Mouse (Mus musculus): ENCODE measurements around the gene Srr.

DNA sequence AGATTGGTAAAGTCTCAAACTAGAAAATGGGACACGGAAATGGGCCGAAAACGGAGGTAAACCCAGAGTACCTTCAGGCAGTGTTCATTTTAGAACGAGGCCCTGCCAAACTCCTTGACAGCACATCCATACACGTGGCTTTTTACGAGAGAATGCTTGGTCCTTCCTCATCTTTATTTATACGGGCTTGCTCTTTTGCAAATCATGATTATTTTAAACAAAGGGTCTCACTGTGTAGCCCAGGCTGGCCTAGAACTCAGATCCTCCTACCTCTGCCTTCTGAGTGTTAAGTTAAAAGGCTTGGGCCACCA, 27.3 kb downstream of the Srr start:
- no peak for TF ChIP-seq POLR2A (IDR thresholded peaks at IDR 0.05; ENCODE audit: borderline replicate concordance, control insufficient read depth, low read depth, low read length)
- TF ChIP-seq CTCF (IDR thresholded peaks at IDR 0.05; ENCODE audit: control insufficient read depth, insufficient read depth, low read length): no peak

Data from bone marrow, adult 2 months (tissue).